In the genomic region with DNA sequence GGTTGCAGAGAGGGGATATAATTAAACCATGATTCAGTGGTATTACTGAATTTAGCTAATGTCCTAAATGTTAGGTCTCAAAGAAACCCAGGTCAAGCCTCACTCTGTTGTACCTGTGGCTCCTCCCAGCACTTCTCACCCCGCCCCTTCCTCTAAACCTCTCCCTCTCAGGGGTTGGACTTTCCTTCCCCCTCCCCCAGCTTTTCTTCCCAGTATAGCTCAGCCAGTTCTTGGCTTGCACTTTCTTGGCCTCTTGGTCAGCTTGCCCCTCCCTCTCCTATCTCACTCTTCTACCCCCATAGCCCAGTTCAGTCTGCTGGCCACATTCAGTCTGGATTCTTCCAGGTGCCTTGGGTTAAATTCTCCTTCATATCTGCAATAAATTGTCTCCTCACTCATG, we compare ENCODE assay signal across 28 mouse cellular contexts. TPM values are rescaled to one million over a fixed set of nuclear protein-coding genes. Genes with fewer than 3 reads are reported as not detected.
DNase-seq lines count a peak whose midpoint lies in the region; ATAC-seq lines count a peak whose summit lies in the region.
"Had no signal": no experiment of that assay in that cellular context is flagged by ENCODE, and none has a peak within 500 bp of the region (broad histone marks: within the 10 kb centered on the region; RNA-seq: fewer than 3 reads in every experiment).

No protein-coding gene starts in this region.

- peaks cover 28% of the 10 kb centered on the region for H3K4me1 ChIP-seq in heart, embryonic 10.5 days
- H3K4me1 ChIP-seq in kidney, embryonic 16.5 days (ENCODE audit: insufficient read depth, low read length): 0 out of 2 replicates have a peak, but pooled peaks cover 2% of the 10 kb centered on the region
- peaks cover 27% of the 10 kb centered on the region for H3K4me1 ChIP-seq in intestine, embryonic 16.5 days (ENCODE audit: control insufficient read depth, insufficient read depth, low read length)
- H3K4me1 ChIP-seq: forebrain, embryonic 15.5 days; neural tube, embryonic 12.5 days had no signal

- H3K4me3 ChIP-seq in heart, embryonic 10.5 days: no peak overlapping the region
- H3K4me3 ChIP-seq in kidney, embryonic 16.5 days (ENCODE audit: low read length): no peak overlapping the region
- H3K4me3 ChIP-seq in intestine, embryonic 16.5 days (ENCODE audit: low read length): no peak overlapping the region; the same call in 1 of the 2 replicates
- H3K4me3 ChIP-seq: embryonic facial prominence, embryonic 13.5 days; forebrain, embryonic 10.5 days; forebrain, embryonic 15.5 days; hindbrain, embryonic 10.5 days; myocyte; neural tube, embryonic 12.5 days had no signal

- H3K27ac ChIP-seq in heart, embryonic 10.5 days: no peak overlapping the region
- no peak overlapping the region for H3K27ac ChIP-seq in kidney, embryonic 16.5 days (ENCODE audit: low read length)
- H3K27ac ChIP-seq in intestine, embryonic 16.5 days (ENCODE audit: low read length): peak overlapping the region; percentile 59; the same call in 1 of the 2 replicates
- H3K27ac ChIP-seq: embryonic facial prominence, embryonic 13.5 days; forebrain, embryonic 10.5 days; forebrain, embryonic 15.5 days; hindbrain, embryonic 10.5 days; liver, embryonic 14.5 days; neural tube, embryonic 12.5 days had no signal

- H3K4me2 ChIP-seq in kidney, embryonic 16.5 days (replicated peaks; ENCODE audit: low read depth, low read length): no peak overlapping the region
- peak overlapping the region; percentile 32 for H3K4me2 ChIP-seq in intestine, embryonic 16.5 days (ENCODE audit: low read depth, low read length)
- H3K4me2 ChIP-seq: embryonic facial prominence, embryonic 13.5 days; forebrain, embryonic 15.5 days; midbrain, embryonic 11.5 days; neural tube, embryonic 12.5 days had no signal

- WGBS in heart, embryonic 10.5 days: 71% methylated on average over 1 of the region's 1 CpGs
- WGBS in kidney, embryonic 16.5 days: 94% methylated on average over 1 of the region's 1 CpGs
- WGBS in intestine, embryonic 16.5 days: 33% methylated on average over 1 of the region's 1 CpGs

- no peak overlapping the region for H3K9ac ChIP-seq in kidney, embryonic 16.5 days (replicated peaks; ENCODE audit: low read length)
- H3K9ac ChIP-seq in intestine, embryonic 16.5 days (ENCODE audit: low read depth, low read length): no peak overlapping the region
- H3K9ac ChIP-seq: embryonic facial prominence, embryonic 13.5 days; forebrain, embryonic 15.5 days; liver, embryonic 14.5 days; neural tube, embryonic 12.5 days had no signal

- ATAC-seq in kidney, embryonic 16.5 days (ENCODE audit: low FRiP score, low TSS enrichment): no peak
- ATAC-seq in intestine, embryonic 16.5 days: peak; percentile 61
- ATAC-seq: forebrain, embryonic 15.5 days; hindbrain, embryonic 16.5 days; lung, postnatal 0 days; Patski had no signal

- no peaks in the 10 kb centered on the region for H3K9me3 ChIP-seq in heart, embryonic 10.5 days
- H3K9me3 ChIP-seq in kidney, embryonic 16.5 days (ENCODE audit: low read length): no peaks in the 10 kb centered on the region
- no peaks in the 10 kb centered on the region for H3K9me3 ChIP-seq in intestine, embryonic 16.5 days (ENCODE audit: control insufficient read depth, low read length)
- H3K9me3 ChIP-seq: forebrain, embryonic 15.5 days; hindbrain, embryonic 10.5 days; neural tube, embryonic 12.5 days had no signal

- peak; percentile 86 for DNase-seq in heart, adult 11 months
- DNase-seq in heart, embryonic 10.5 days (ENCODE audit: low spot score): no peak
- DNase-seq in kidney, postnatal 36 days: peak; percentile 35 to 42
- DNase-seq in R1 (ENCODE audit: low read depth, low spot score): peak; percentile 62
- DNase-seq in B cell, adult 2 months: no peak
- DNase-seq in spleen, postnatal 4 days (ENCODE audit: low spot score in 2 of 2): no peak
- DNase-seq: adrenal gland, postnatal 25 days; cerebellum, adult 11-12 months; cerebellum, postnatal 10 days; heart, postnatal 14 days; kidney, adult 18-20 months; layer of hippocampus, adult 9-11 months; liver; thymus, adult 18-20 months; thymus, postnatal 25 days had no signal

- H3K36me3 ChIP-seq in heart, embryonic 10.5 days: peaks cover 8% of the 10 kb centered on the region; the same call in 1 of the 2 replicates
- H3K36me3 ChIP-seq in kidney, embryonic 16.5 days (ENCODE audit: insufficient read depth, low read length): 0 out of 2 replicates have a peak, but pooled peaks cover 3% of the 10 kb centered on the region
- H3K36me3 ChIP-seq in intestine, embryonic 16.5 days (ENCODE audit: control insufficient read depth, insufficient read depth, low read length): 0 out of 2 replicates have a peak, but pooled peaks cover 3% of the 10 kb centered on the region
- H3K36me3 ChIP-seq: forebrain, embryonic 15.5 days; hindbrain, embryonic 10.5 days; neural tube, embryonic 12.5 days had no signal

- H3K27me3 ChIP-seq in heart, embryonic 10.5 days (ENCODE audit: insufficient read depth, poor library complexity, severe bottlenecking): no peaks in the 10 kb centered on the region
- no peaks in the 10 kb centered on the region for H3K27me3 ChIP-seq in kidney, embryonic 16.5 days (ENCODE audit: insufficient read depth, low read length)
- H3K27me3 ChIP-seq in intestine, embryonic 16.5 days (replicated peaks; ENCODE audit: control insufficient read depth, insufficient read depth, low read length): no peaks in the 10 kb centered on the region
- H3K27me3 ChIP-seq: embryonic facial prominence, embryonic 13.5 days; neural tube, embryonic 12.5 days; Patski had no signal

RNA-seq across cellular contexts. Expression of gene Uaca, which starts 7.4 kb away (rescaled TPM):
- 34.3 and 39.5 TPM in 2 replicates for polyA plus RNA-seq in heart, embryonic 10.5 days (2016; fragmentation: Nextera tagmentation; extraction: Ambion mirVana)
- polyA plus RNA-seq in kidney, embryonic 16.5 days (2015; fragmentation: Nextera tagmentation; extraction: Ambion mirVana): 38.0 and 40.4 TPM in 2 replicates
- polyA plus RNA-seq in intestine, embryonic 16.5 days (2015; fragmentation: Nextera tagmentation; extraction: Ambion mirVana): 56.8 and 60.7 TPM in 2 replicates

Comparison
In these comparisons a context has a peak if more than half of its experiments do, and no peak if none do; other contexts are left out.
1. DNase-seq: peak in heart, adult 11 months (single experiment), kidney, postnatal 36 days (2 of 2) and R1 (single experiment); none in heart, embryonic 10.5 days (single experiment), B cell, adult 2 months (0 of 2) and spleen, postnatal 4 days (0 of 2).